Mouse (Mus musculus) cerebellum, adult 2 months (tissue): ENCODE results near the gene Cfap77.

Experiments
- CTCF ChIP-seq: fragments of 200-500 bp; IDR thresholded peaks from 2 replicates; pipeline ENCODE4 v1.5.1; 2011; ENCODE audit warnings: low read depth, mild to moderate bottlenecking, control low read depth, low read length, moderate library complexity, borderline replicate concordance; ENCODE audit not compliant: insufficient read depth
- POLR2A ChIP-seq: fragments of 200-500 bp; IDR thresholded peaks from 2 replicates; pipeline ENCODE4 v1.6.1; 2011; ENCODE audit warnings: low read length, control low read depth, borderline replicate concordance; ENCODE audit not compliant: insufficient read depth

DNA sequence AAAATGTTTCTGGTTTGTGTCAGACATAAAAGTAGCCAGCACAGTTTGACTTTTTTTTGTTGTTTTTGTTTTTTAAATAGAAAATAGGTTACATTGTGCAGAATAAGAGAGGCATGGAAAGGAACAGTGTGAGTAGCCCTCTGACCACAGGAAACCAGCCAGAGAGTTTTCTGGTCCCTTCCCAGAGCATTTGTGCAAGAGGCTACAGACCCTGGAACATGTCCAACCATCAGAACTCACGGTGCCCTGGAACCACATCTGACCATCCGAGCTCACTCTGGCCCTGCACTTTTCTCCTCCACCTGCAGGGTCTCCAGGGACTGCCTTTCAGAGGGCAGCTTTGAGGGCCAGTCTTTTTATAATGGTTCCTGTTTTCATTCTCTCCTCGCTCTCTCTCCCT, 27.1 kb upstream of the Cfap77 start:
- TF ChIP-seq POLR2A (no peak), CTCF (no peak)
